Mouse (Mus musculus): ENCODE data around the gene Mgll.

- TF ChIP-seq GATA1 (IDR thresholded peaks at IDR 0.05; ENCODE audit: low read length), result no peak
- no peak for TF ChIP-seq TAL1 (IDR thresholded peaks at IDR 0.05; ENCODE audit: low read length)
These were observed 118.5 kb downstream of the Mgll start for GRCm38 (mm10) chr6:88842731-88843151.

Data from erythroblast, embryonic 14.5 days (primary cell).